Mouse (Mus musculus) hindbrain, postnatal 0 days (tissue): ENCODE measurements at regions not wholly inside any gene's neighbourhood (a gene's known extent, or its start where the extent isn't known, plus 50 kb on each side); places are given as distances from the start of the nearest gene placed in this dataset.

Experiments used
- ATAC-seq: fragments of 200-750 bp; cut with Nextera tagmentation; 2 replicates; pipeline ENCODE4 v1.8.0; 2017; ENCODE audit warnings: mild to moderate bottlenecking, moderate TSS enrichment, moderate library complexity
- DNase-seq: peaks from one replicate; pipeline ENCODE4 v3.0.0-alpha.2; 2015; ENCODE audit warnings: low spot score
- H3K27ac ChIP-seq: fragments of 300-500 bp; sonication (generic); 2 replicates; pipeline ENCODE4 v1.5.1; 2014; ENCODE audit warnings: mild to moderate bottlenecking
- H3K27me3 ChIP-seq: fragments of 300-500 bp; sonication (generic); 2 replicates; pipeline ENCODE4 v1.6.1; 2014; ENCODE audit warnings: low read length, mixed read lengths; ENCODE audit not compliant: insufficient read depth
- H3K36me3 ChIP-seq: fragments of 300-500 bp; sonication (generic); 2 replicates; pipeline ENCODE4 v1.6.1; 2014; ENCODE audit warnings: low read length, mixed read lengths; ENCODE audit not compliant: insufficient read depth
- H3K4me1 ChIP-seq: fragments of 300-500 bp; sonication (generic); 2 replicates; pipeline ENCODE4 v1.6.1; 2014; ENCODE audit warnings: antibody characterized with exemption, low read length, mixed read lengths; ENCODE audit not compliant: insufficient read depth
- H3K4me2 ChIP-seq: fragments of 300-500 bp; sonication (generic); 2 replicates; pipeline ENCODE4 v1.6.1; 2014; ENCODE audit warnings: low read depth, mild to moderate bottlenecking, low read length, moderate library complexity, mixed read lengths
- H3K4me3 ChIP-seq: fragments of 300-500 bp; sonication (generic); 2 replicates; pipeline ENCODE4 v1.5.1; 2014; ENCODE audit warnings: low read length
- H3K9ac ChIP-seq: fragments of 300-500 bp; sonication (generic); replicated peaks from 2 replicates; pipeline ENCODE4 v1.6.1; 2014; ENCODE audit warnings: mild to moderate bottlenecking, low read length, moderate library complexity, mixed read lengths
- H3K9me3 ChIP-seq: fragments of 300-500 bp; sonication (generic); 2 replicates; pipeline ENCODE4 v1.6.1; 2016; ENCODE audit warnings: low read length, mixed read lengths
- CTCF ChIP-seq: IDR thresholded peaks from 2 replicates; pipeline ENCODE4 v1.5.1; 2016; ENCODE audit warnings: antibody characterized with exemption, control low read depth, low read depth
- WGBS: fragments of 180-500 bp; shearing (Covaris S2); extraction: QIAGEN DNeasy Blood & Tissue Kit; methylation state at CpG from one replicate; pipeline ENCODE4 v1.1.7; 2014; 5-methylcytosine and 5-hydroxymethylcytosine counted together

- H3K36me3 ChIP-seq, result no peaks in the 10 kb centered on the region
- WGBS, result 85% methylated on average over 7 of the region's 7 CpGs
- H3K9ac ChIP-seq, result no peak overlapping the region
- no peak for TF ChIP-seq CTCF
- H3K27me3 ChIP-seq, result no peaks in the 10 kb centered on the region
- ATAC-seq, result no peak
- H3K4me3 ChIP-seq, result no peak overlapping the region
- no peak for DNase-seq
- no peaks in the 10 kb centered on the region for H3K4me1 ChIP-seq
- no peak overlapping the region for H3K27ac ChIP-seq
- no peaks in the 10 kb centered on the region for H3K9me3 ChIP-seq
- H3K4me2 ChIP-seq, result no peak overlapping the region
Observed at GRCm38 (mm10) chr15:62461398-62462051, 1383.5 kb downstream of the Gsdmc2 start.

- Histone ChIP-seq H3K9ac (no peak overlapping the region), H3K27ac (no peak overlapping the region), H3K4me1 (no peaks in the 10 kb centered on the region), H3K4me2 (no peak overlapping the region), H3K27me3 (no peaks in the 10 kb centered on the region), H3K9me3 (no peaks in the 10 kb centered on the region), H3K4me3 (no peak overlapping the region), H3K36me3 (no peaks in the 10 kb centered on the region)
- TF ChIP-seq CTCF, result no peak
- ATAC-seq (no peak), DNase-seq (no peak)
- 81% methylated on average over 2 of the region's 2 CpGs for WGBS
Observed at GRCm38 (mm10) chr15:62460724-62461123, 1384.3 kb downstream of the Gsdmc2 start.

- Histone ChIP-seq H3K27me3 (no peaks in the 10 kb centered on the region), H3K9ac (no peak overlapping the region), H3K27ac (no peak overlapping the region), H3K4me1 (no peaks in the 10 kb centered on the region), H3K9me3 (no peaks in the 10 kb centered on the region), H3K4me2 (no peak overlapping the region), H3K4me3 (no peak overlapping the region), H3K36me3 (no peaks in the 10 kb centered on the region)
- no peak for TF ChIP-seq CTCF
- 74% methylated on average over 6 of the region's 6 CpGs for WGBS
- DNase-seq, result no peak
- no peak for ATAC-seq
Observed at GRCm38 (mm10) chr15:62460026-62460607, 1384.9 kb downstream of the Gsdmc2 start.

GRCm38 (mm10) chr15:62457990-62458389, 1387.0 kb downstream of the Gsdmc2 start:
- Histone ChIP-seq H3K27ac (no peak overlapping the region), H3K27me3 (no peaks in the 10 kb centered on the region), H3K9me3 (no peaks in the 10 kb centered on the region), H3K4me1 (no peaks in the 10 kb centered on the region), H3K36me3 (no peaks in the 10 kb centered on the region), H3K4me3 (no peak overlapping the region), H3K4me2 (no peak overlapping the region), H3K9ac (no peak overlapping the region)
- WGBS, result 64% methylated on average over 2 of the region's 2 CpGs
- DNase-seq (no peak), ATAC-seq (no peak)
- TF ChIP-seq CTCF, result no peak

GRCm38 (mm10) chr15:62457051-62457664, 1387.8 kb downstream of the Gsdmc2 start:
- no peaks in the 10 kb centered on the region for H3K36me3 ChIP-seq
- DNase-seq (no peak), ATAC-seq (no peak)
- H3K4me1 ChIP-seq, result no peaks in the 10 kb centered on the region
- TF ChIP-seq CTCF, result no peak
- H3K27ac ChIP-seq, result no peak overlapping the region
- H3K4me2 ChIP-seq, result no peak overlapping the region
- H3K9ac ChIP-seq, result no peak overlapping the region
- no peak overlapping the region for H3K4me3 ChIP-seq
- no peaks in the 10 kb centered on the region for H3K27me3 ChIP-seq
- 77% methylated on average over 4 of the region's 4 CpGs for WGBS
- H3K9me3 ChIP-seq, result no peaks in the 10 kb centered on the region

GRCm38 (mm10) chr15:62456020-62456419, 1389.0 kb downstream of the Gsdmc2 start:
- Histone ChIP-seq H3K4me2 (no peak overlapping the region), H3K9ac (no peak overlapping the region), H3K9me3 (no peaks in the 10 kb centered on the region), H3K4me1 (no peaks in the 10 kb centered on the region), H3K27me3 (no peaks in the 10 kb centered on the region), H3K36me3 (no peaks in the 10 kb centered on the region), H3K27ac (no peak overlapping the region), H3K4me3 (no peak overlapping the region)
- TF ChIP-seq CTCF, result no peak
- ATAC-seq (no peak), DNase-seq (no peak)
- 70% methylated on average over 1 of the region's 1 CpGs for WGBS

- no peak overlapping the region for H3K4me3 ChIP-seq
- H3K9me3 ChIP-seq, result no peaks in the 10 kb centered on the region
- H3K27ac ChIP-seq, result no peak overlapping the region
- H3K4me1 ChIP-seq, result no peaks in the 10 kb centered on the region
- DNase-seq (no peak), ATAC-seq (no peak)
- no peaks in the 10 kb centered on the region for H3K36me3 ChIP-seq
- no peak overlapping the region for H3K4me2 ChIP-seq
- no peak for TF ChIP-seq CTCF
- WGBS, result 73% methylated on average over 3 of the region's 3 CpGs
- H3K9ac ChIP-seq, result no peak overlapping the region
- H3K27me3 ChIP-seq, result no peaks in the 10 kb centered on the region
Observed at GRCm38 (mm10) chr15:62448116-62448515, 1396.9 kb downstream of the Gsdmc2 start.
